Mouse (Mus musculus): Measurements from ENCODE around the gene Ugt1a1.
"Not testable (repeated sequence)": the region's sequence is repeated elsewhere in the genome, so short reads cannot be mapped to it uniquely, and the experiment has no call there.

Gene Ugt1a1

DNA sequence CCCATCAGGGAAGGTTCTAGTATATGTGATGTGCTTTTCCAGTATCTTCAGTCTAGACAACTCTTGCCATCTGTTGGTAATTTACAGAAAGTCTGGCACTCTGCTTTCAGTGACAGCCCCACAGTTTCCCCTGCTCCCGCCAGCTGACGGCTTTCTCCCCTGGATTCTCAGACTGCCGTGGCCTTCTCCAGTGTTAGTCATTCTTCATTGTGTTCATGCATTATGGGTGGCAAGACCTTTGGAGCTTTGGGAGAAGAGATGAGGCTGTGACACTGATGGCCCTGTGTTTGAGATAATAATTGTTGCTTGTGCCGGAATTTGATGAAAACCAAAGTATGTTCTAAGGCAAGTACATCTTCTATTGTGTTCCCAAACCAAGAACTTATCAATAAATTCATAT lies 6.8 kb downstream of the Ugt1a1 start:
- no peak for DNase-seq

DNA sequence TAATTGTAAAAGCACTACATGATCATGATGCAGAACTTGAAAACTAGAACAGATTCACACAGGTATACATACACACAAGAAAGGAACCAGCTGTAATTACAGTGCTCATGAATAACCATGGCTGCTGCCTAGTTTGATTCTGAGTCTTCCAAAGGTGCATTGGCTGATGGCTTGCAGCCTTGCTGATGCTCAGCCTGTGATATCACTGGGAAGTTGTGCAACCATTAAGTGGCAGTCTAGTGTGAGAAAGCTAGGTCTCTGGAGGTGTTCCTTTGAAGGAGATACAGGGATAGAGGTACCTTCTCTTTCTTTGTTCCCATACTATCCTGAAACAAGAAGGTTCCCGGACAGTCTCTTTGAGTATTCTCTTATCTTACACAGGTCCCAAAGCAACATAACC lies 7.3 kb downstream of the Ugt1a1 start:
- no peak for DNase-seq

DNA sequence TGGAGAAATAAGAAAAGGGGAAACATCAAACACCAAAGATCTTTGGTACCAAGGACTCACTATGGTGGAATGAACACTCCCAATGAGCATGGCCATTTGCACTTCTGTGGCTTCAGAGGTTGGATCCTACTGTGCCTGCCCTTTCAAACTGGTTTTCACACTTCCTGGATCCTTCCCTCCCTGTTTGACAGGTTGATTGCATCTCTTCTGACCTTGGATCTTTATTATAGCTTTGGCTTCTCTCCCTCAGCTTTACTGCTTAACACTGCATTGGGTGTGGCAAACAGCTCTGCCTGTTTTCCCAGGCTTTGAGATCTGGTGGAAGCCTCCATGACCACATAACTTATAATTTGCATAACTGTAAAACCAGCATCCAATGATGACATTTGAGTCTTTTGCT lies 8.6 kb downstream of the Ugt1a1 start:
- DNase-seq: no peak

DNA sequence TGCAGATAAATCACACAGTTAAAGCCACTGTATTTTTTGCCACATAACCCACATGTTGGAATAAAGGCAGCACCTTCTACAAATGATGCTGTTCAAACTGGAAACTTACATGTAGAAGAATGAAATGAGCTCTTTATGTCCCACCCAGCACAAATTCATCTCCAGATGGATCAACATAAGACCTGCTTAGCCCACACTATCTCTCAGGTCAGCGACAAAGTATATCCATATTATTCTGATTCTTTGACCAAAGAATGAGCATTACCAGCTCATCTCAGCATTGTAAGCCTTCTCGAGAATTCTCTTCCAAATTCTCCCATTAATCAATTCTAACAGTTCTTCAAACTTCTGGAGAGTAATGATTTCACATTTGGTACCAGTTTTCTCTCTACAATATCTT lies 10.5 kb downstream of the Ugt1a1 start:
- no peak for DNase-seq

DNA sequence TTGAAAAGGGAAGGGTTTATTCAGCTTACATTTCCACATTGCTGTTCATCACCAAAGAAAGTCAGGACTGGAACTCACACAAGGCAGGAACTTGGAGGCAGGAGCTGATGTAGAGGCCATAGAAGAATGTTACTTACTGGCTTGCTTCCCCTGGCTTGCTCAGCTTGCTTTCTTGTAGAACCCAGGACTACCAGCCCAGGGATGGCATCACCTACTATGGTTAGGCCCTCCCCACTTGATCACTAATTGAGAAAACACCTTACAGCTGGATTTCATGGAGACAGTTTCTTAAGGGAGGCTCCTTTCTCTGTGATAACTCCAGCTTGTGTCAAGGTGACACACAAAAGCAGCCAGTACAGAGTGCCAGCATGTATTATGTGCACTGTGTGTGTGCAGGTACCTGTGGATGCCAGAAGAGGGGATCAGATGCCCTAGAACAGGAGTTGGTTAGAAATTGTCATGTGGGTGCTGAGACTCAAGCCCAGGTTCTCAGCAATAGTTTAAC lies 11.3 kb downstream of the Ugt1a1 start:
- not testable (repeated sequence) for DNase-seq

DNA sequence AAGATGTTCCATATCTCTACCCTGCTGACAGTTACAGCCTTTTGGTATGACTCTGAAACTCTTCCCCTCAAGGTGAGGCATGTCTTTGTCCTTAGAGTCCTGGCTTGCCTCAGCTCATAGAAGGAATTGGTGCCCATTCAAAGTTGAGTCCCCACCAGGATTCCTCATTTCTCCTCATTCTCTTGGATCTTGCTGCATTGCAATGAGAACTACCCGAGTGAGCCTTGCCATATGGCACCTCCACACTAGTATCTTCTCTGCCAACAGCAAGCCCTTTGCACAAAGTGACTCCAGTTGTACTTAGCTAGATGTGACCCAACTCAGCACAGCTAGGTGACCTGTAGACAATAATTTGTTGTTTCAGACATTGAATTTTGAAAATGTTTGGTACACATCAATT lies 11.8 kb downstream of the Ugt1a1 start:
- no peak for DNase-seq

DNA sequence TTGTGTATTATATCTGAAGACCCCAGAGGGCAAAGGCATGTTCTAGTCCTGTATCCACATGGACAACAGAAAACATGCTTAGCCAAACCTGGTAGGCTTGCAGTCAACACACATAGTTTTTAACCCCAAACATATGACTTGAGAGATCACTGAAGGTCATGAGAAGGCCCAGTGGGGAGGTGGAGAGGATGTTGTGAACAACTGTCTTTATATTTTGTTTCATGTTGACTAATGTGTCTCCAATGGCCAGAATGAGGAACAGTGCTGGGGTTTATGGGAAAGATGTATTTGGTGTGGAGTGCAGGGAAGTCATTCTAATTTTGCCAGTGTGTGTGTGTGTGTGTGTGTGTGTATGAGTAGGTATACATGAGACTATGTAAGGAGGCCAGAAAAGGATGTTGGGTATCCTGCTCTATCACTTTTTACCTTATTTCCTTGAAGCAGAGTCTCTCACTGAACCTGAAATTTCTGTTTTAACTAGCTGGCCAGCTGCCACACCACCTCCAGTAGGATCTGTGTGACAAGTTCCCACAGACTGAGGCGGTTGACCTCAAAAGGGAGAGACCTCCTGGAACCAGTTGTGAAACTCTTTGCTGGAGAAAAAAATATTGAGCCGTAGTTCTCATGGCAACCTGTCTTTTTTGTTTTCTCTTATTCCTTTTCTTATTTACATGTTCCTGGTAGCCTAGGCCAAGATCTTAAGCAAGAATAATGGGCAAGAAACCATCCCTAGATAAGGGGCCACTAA lies 12.4 kb downstream of the Ugt1a1 start:
- peak; percentile 46 to 69 for DNase-seq

DNA sequence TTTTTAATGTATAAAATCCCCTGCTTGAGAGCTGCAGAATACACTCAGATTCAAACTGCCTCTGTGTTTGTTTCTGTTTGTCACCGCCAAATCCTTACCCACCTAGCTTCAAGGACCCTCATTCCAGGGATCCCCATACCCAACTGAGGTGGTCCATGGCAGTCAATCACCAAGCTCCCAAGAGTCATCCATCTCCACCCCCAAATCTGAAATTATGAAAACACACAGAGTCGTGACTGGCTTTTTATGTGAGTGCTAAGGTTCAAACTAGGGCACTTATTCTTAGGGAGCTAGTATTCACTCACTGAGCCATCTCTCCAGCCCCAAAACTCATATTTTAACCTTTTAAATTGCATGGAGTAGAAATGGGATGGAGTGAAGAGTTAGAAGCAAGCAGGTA lies 13.5 kb downstream of the Ugt1a1 start:
- not testable (repeated sequence) for DNase-seq

DNA sequence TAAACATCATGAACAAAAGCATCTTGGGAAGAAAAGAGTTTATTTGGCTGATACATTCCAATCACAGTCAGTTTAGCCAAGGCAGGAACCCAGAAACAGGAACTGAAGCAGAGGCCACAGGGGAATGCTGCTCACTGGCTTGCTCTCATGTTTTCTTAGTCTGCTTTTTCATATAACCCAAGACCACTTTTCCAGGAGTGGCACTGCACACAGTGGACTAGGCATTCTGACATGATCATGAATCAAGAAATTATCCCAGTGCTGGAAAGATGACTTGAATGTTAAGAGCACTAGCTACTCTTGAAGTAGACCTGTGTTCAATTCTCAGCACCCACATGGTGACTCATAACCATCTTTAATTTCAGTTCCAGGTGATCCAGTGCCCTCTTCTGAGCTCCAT lies 14.0 kb downstream of the Ugt1a1 start:
- DNase-seq: no peak

DNA sequence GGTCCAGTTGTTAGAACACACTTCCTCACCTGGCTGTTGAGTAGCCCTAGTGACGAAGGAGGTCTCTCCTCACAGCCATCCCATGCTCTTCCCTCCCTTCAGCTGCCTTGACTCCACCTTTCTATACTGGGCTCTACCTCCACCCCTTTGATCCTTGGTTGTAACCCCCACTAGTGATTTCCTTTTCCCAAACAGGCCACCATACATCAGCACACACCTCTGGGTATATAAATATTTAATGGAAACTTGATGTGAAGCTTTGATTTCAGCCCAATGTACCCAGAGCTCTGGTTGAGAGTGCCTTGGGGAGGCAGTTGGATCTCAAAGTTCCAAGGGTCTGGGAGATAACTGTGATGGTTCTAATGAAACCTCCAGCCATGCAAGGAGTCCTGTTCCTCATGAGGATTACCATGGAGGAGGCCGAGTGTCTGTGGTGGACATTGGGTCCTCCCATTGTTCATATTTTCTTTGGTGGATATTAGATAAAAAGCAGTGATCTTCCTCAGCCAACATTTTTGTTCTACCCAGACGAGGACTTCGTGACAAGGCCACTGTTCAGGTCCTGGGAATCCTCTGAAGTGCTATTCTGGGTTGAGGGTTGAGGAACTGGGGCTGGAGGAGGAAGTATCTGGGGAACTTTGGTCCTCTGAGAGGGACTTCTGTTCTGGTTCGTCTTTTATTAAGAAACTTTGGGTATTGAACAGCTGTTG lies 15.1 kb downstream of the Ugt1a1 start, which contains the start of gene Mroh2a:
Gene Mroh2a, plus strand, starts transcription at position 317 of the 710 bp plus-strand sequence.
- peak in 1 of 2 experiments; percentile 5 for DNase-seq

DNA sequence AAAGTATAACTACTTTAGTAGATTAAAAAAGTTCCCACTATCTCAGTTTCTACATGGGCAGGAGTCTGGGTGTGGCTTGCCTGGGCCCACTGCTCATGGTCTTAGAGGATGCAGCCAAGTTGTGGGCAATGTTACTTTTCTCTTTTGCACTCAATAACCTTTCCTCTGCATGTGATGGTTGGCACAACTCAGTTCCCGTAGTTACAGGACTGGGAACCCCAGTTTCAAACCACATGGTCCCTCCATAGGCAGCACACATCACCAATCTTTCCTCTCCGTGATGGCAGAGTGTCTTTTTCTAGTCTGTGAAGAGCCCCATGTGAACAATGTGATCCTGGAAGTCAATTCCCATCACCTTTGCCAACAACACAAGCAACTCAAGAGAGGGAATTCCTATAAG lies 15.7 kb downstream of the Ugt1a1 start:
- DNase-seq: peak in 1 of 2 experiments; percentile 2

DNA sequence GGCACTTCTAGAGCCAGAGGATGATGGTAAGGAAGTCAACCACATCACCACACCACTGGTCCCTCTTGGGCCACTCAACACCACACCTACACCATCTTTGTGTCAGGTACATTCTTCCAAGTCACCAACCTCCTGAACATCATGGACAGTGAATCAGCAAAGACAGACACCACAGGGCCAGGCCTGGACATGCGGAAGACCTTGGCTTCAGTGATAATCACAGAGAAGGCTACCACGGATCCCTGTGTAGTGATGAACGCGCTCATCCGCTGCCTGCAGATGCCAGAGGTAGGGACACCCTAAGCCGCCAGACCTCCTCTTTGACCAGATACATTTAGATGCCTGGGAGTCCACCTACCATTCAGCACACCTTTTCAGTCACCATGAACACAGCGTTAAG lies 16.4 kb downstream of the Ugt1a1 start:
- DNase-seq: peak in 1 of 2 experiments; percentile 8

DNA sequence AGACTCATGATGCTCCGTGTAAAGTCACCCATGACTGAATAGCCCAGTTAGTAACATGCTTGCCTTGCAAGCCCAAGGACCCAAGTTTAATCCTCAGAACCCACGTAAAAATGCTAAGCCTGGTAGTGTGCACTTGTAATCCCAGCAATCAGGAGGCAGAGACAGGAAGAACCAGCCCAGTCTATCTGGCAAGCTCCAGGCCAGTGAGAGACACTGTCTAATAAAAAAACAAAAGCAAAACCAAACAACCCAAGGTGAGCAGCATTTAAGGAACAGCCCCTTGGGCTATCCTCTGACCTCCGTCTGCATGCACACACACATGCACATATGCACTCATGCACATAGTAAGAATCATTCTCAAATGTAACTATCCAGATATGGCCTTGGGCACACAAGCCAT lies 17.8 kb downstream of the Ugt1a1 start:
- DNase-seq: no peak

DNA sequence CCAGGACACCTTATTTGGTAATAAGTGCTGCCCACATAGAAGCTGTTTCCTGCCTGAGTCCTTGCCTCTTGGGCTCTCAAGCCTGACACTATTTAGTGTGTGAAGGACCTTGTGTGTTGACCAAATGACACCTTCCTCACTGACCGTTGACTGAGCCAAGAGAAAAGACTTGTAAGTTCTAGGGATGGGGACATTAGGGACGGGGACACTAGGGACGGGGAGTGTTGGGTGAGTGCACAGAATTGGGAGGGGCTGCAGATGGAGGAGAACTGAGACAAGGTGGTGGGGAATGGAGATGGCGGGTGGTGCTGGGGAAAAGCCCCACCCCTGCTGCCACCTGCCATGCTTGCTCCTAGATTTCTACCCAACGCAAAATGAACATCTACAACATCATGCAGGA lies 18.2 kb downstream of the Ugt1a1 start:
- DNase-seq: no peak

DNA sequence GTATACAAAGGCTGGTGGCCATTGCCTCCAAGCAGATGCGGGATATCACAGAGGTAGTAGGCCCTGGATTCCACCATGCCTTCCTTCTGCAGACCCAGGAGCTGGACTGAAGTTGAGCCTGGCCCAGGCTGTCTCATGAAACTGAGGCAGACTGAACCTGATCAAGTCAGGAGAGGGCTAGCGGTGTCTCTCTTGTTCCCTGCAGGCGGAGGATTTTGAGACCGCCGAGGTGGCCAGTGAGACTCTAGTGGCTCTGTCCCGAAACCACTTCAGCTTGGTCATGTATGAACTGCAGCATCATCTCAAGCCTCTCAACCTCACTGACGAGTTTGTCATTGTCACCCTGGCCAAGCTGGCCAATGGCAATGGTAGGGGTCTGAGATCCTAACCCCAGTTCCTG lies 18.7 kb downstream of the Ugt1a1 start:
- no peak for DNase-seq

DNA sequence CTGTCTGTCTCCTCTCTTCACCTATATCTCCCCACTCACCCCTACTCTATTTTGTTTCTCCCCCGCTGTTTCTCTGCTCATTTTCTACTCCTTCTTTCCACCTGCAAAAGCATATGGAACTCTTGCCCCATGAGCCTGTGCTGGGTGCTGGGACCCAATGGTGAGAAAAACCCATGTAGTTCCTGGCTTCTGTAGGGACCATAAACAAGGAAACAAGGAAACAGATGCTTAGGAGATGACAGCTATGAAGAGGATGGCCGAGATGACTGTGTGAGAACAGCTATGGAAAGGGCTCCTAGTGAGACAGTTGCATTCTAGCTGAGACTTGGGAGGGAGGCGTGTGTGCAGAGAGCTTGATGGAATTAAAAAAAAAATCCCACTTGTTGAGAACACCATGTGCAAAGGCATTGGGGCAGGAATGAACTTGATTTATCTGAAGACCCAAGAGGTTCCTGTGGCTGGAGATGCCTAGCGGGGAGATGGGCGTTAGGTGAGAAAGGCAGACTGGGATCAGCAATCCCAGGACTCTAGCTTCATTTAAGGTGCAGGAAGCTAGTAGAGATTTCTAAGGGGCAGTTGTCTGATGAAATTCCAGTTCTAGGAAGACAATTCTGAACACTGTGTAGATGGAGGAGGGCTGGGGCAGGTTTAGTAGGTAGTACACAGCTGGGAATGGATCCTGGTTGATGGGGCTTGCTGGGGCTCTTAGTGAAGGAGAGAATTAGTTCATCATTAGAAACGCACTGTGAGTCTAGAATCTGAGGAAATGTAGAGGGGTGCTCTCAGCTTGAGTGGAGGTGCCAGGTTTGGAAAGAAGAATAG lies 19.4 kb downstream of the Ugt1a1 start:
- no peak for DNase-seq

DNA sequence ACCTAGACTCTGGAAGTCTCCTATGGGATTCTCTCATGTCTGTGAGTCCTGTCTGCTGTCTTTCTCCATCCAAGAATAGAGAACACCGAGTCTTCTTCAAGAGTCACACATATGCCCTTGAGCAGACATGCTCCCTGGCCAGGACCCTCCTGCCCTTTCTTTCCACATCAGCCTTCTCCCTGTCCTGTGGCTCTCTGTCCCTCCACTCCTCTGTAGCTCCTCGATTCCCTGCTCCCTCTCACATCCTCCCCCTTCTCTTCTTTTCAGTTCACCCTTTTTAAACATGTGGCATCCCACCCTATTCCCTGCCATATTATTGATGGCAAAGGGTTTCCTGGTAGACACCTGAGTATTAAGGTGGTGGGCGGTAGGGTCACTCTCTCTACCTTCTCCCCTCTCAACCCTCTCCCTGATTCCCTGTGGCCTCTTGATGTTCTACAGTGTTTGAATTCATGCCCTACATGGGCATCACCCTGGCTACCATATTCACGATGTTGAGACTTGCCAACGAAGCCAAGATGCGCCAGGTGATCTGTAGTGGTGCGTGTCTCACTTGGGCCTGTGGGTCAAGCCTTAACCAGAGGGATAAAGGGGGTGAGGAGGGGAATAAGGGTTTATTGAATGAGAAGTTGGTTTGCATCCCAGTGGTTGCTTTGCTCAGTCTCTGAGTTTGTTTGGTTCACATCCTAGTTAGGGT lies 20.2 kb downstream of the Ugt1a1 start:
- no peak for DNase-seq

DNA sequence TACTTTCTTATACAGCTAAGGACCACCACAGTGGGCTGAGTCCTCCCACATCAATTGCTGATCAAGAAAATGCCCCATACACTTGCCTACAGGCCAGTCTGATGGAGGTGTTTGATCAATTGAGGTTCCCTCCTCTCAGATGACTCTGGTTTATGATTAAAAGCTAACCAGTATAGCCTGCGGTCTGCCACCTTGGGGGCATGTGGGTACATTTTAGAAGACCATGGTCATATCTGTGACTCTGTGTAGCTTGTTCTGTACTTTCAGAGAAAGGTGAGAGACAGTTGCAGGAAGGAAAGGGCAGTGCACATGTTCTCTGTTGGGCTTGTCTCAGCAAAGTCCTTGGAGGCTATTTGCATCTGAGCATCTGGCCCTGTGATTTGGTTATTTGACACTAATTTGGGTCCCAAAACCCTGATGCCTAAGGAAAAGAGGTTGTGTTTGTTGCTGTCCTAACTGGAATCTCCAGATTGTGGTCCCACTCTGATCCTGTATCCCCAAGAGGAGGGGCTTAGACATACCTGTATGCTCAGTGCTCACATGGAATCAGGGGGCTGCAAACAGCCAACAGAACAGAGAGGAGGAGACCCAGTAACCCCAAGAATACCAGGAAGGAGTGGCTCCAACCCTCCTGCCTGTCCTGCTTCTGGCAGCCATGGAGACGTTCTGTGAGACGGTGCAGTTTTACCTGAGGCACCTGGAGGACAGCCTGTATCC lies 21.1 kb downstream of the Ugt1a1 start:
- DNase-seq: no peak

DNA sequence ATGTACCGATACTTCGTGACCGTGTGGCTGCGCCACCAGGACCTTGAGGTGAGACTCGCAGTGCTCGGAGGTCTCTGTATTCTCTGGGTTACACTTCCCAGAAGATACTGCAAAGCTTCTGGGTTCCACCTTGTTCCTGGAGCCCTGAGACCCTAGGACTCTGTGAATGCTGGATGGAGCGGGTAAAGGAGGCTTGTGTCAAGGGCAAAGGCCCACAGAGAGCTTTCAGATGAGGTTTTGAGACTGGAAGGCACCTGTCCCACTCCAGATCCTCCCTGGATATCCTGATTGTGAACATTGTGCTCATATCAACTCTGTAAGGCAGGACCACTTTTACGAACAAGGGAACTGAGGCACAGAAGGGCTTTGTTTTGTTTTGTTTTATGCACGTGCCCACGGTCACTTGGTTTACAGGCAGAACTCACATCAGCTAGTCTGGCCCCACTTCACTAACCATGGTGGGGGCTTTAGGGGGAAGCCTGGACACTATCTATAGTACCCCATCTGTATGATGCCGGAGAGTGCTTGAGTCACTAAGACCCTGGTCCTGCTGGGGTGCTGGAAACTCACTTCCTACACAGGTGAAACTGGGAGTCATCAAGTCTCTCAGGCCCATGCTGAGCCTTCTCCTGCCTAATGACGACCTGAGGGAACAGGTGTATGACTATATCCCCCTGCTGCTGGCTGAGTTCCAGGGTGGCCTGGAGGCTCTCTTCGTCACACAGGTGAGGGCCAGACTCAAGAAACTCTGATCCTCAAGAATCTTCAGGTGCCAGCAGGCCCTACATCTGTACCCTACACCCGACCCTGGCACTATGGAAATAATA lies 21.9 kb downstream of the Ugt1a1 start:
- peak in 1 of 2 experiments; percentile 27 for DNase-seq

DNA sequence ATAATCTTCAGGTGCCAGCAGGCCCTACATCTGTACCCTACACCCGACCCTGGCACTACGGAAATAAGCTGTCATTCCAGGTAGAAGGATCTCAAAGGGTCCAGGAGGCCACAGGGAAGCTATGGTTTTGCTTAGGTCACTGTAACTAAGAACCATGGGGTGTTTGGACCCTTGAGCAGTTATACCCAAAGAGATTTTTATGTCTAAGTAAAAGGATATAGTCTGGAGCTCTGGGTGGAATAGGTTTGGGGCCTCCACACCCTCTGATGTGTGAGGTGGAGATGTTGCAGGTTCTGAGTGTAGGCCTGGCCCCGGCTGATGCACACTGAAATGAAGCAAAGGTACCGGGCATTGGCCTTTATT lies 22.5 kb downstream of the Ugt1a1 start:
- no peak for DNase-seq

DNA sequence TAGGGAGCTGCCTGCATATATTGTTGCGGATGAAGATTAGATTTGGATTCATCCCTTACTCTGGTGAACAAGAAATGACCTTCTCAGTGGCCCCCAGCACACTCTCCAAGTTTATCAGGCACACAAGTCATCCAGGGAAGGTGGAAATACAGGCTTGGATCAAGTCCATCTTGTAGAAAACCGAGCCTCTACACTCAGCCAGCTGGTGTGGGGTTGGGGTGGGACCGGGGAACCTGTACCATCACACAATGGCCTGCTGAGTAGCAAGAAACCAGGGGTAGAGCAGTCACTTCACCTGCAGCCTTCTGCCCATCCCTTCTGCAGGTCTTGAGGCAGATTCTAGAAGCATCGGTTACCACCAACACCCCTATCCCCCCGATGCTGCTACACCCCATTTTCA lies 22.9 kb downstream of the Ugt1a1 start:
- DNase-seq: peak in 1 of 2 experiments; percentile 10

Data from kidney, postnatal 36 days (tissue).